Mouse (Mus musculus) heart, postnatal 36 days (tissue): ENCODE data around the gene Usp8. TPM values are rescaled to one million over a fixed set of nuclear protein-coding genes. Genes with fewer than 3 reads are reported as not detected.

ENCODE experiments used
- DNase-seq, 2 experiments: peaks; one replicate each; pipeline ENCODE4 v3.0.0; 2021 to 2022
- intact Hi-C: fragments of 180-260 bp; cut with DNase I; formaldehyde crosslinking; loops from one replicate; pipeline ENCODE4 v1.15.1; 2025
- total RNA-seq, 2 experiments: library from RNA; stranded (reverse); gene quantifications; 2 replicates each; pipeline ENCODE4 v1.2.3; 2021

The Usp8 gene
- total RNA-seq, result 10 to 100 TPM; 28.8 to 29.1 TPM

GRCm38 (mm10) chr2:126706759-126707437, at the start of gene Usp8:
Usp8 (plus strand) TSS chr2:126707328.
- intact Hi-C loops, result loop anchor here (1.0 to 5.0 kb wide), 2 partner anchors 32 to 115 kb away; no protein-coding TSS in a partner anchor
- peak; percentile 98 for DNase-seq

DNA sequence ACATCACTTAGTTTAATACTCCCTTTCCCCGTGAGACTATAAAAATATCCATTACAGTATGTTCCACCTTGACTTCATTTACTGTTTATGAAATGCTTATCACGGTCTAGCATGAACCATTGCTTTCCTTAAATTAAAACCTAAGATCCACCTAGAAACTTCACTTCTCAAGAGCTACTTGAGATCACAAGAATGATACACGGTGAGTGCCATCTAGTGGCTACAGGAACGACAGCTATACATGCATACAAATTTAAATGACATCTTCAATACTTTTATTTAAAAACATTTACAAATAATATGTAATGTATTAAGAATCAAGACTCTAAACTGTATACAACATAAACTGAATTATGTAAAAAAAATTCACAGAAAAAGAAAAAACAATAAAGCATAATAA, 43.6 kb upstream of the Usp8 start:
- DNase-seq, result no peak
- intact Hi-C loops, result no loop called here

DNA sequence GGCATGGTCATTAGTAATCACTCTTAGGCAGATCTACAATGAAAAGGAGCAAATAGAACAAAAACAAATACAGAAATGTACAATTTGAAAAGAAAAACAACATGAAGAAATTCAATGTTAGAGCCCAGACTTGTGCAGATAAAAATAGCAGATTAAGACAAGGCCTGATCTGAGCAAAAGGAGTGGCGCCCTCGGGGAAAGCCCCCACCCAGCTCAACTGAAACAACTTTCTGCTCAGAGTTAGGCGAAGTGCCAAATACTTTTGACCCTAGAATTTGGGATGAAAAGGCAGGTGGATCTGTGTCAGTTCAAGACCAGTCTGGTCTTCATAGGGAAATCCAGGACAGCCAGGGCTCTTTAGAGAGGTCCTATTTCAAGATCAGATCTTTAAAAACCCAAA, 41.1 kb upstream of the Usp8 start:
- no peak for DNase-seq
- intact Hi-C loops, result loop anchor here (2.0 kb wide), 1 partner anchor 73 kb away; no protein-coding TSS in a partner anchor

DNA sequence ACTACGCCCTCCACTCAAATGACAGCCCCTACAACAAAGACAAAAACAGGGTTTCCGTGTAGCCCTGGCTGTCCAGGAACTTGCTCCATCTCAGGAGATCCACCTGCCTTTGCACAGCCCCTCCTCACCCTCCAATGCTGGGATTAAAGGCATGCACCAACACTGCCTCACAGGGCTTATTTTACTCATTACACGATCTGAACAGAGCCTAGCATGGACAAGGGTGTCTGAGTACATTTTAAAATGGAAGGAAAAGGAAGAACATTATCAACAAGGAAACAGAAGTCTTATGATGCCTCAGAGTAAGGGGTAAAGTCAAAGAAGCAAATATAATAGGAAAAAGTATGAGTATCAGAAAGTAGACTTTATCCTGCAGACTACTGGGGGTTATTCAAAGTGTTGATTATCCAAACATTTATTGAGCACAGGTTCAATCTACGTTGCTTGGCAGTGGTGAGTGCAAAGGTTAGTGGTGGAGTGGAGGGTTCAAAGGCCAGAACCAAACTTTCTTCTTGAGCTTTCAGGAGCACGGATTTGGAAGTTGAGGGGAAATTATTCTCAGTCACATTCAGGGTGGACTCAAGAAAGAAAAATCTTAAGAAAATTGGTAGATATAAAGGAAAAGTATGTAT, 38.4 kb upstream of the Usp8 start:
- DNase-seq, result no peak
- intact Hi-C loops, result no loop called here

DNA sequence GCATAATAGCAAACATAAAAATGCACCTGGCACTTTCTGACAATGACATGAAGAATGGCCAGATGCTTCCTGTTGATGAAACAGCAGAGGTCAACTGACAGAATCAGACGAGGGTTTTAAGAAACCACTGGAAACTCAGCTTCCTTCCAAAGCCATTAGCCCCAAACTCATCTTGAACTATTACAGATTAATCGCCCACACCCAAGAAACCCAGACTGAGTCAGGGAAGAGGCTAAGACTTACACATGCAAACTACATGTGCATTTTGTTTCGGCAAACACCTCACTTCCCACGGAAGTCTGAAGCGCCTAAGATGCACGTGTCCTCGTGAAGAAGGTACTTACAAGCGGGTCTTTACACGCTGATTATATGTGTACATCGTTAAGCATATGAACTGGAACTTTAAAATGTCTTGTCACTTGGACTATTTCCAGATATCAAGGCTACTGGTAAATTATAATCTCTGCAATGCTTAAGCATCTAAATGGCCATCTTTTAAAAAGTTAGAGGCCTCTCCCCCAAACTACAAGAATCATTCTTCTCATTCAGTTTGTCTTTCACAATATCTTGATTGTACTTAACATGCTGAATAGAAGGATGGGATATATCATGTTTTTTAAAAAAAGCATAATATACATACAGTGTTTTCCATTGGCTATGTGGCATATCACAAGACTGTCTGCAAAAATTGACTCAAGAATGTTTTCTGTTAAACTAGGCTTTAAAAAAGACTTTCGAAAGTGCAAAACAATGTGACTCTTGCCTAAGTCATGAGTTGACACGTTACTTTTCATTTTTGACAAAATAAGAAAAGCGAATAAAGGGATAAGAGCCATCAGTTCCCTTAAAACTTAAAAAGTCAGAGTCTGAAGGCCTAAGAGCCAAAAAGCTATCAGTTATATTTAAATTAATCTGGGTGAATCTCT, 33.5 kb upstream of the Usp8 start:
- DNase-seq, result no peak
- intact Hi-C loops, result no loop called here

GRCm38 (mm10) chr2:126674441-126675168, 32.5 kb upstream of the Usp8 start:
- intact Hi-C loops, result loop anchor here (1.0 kb wide), 1 partner anchor 33 kb away; the partner anchor contains the start of gene Usp8

GRCm38 (mm10) chr2:126675169-126676121, 31.7 kb upstream of the Usp8 start:
- peak; percentile 86 to 95 for DNase-seq
- intact Hi-C loops, result loop anchor here (1.0 kb wide), 1 partner anchor 32 kb away; the partner anchor contains the start of gene Usp8

More at GRCm38 (mm10) chr2:126674441-126675168, 32.5 kb upstream of the Usp8 start:
- peak in 1 of 2 experiments; percentile 50 for DNase-seq

DNA sequence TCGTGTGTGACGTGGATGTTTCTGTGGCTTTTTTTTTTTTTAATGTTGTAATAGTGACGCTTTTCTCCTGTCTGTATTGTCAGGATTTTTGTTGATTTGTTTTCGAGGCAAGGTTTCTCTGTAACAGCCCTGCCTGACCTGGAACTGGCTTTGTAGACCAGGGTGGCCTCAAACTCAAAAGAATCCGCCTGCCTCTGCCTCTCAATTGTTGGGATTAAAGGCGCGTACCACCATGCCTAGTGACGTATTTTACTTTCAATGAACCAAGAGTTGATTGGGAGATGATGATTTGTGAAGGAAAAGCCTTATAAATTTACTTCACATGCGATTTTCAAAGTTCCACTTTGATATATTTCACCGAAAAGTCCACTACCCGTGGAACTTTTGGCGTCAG, 31.0 kb upstream of the Usp8 start, which contains the start of gene Gabpb1:
Gabpb1 (minus strand) TSS at position 216 of the 394 bp plus-strand sequence.
- no peak for DNase-seq
- intact Hi-C loops, result no loop called here

DNA sequence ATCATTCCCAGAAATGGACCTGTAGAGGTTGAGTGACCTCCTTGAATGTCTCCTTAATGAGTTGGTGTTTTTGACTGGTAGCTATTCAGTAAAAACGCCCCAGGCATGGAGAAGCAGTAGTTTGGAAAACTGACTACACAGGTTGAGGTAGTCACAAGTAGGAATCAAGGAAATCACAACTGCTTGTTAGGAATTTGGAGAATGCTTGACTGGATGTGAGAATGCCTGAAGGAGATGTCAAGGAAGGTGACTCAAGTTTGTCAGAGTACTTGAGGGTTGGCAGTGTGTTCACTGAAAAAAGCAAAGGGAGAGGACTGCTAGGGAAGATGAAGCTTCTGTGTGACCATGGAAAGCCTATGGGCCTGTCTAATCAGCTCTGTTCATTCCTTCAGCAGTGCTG, 29.8 kb upstream of the Usp8 start:
- intact Hi-C loops, result no loop called here
- no peak for DNase-seq

- DNase-seq, result peak; percentile 13 to 28
- intact Hi-C loops, result no loop called here
These were observed 24.8 kb upstream of the Usp8 start for GRCm38 (mm10) chr2:126682333-126682732.

DNA sequence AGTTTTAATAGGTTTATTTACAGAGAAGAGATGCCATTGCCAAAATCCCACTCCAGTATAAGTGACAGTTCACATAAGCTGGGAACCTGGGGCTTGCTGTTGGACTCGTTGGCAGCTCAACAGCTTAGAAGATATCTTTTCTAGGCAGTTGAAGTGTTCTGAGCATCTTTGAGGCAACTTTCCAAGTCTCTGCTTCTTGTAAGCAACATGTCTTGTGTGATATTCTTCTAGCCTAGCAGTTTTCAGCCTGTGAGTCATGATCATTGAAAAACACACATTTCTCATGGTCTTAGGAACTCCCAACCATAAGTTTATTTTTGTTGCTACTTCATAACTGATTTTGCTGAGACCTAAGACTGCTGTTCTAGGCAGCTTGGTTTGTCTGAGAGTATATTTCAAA, 24.2 kb upstream of the Usp8 start:
- no peak for DNase-seq
- intact Hi-C loops, result no loop called here

DNA sequence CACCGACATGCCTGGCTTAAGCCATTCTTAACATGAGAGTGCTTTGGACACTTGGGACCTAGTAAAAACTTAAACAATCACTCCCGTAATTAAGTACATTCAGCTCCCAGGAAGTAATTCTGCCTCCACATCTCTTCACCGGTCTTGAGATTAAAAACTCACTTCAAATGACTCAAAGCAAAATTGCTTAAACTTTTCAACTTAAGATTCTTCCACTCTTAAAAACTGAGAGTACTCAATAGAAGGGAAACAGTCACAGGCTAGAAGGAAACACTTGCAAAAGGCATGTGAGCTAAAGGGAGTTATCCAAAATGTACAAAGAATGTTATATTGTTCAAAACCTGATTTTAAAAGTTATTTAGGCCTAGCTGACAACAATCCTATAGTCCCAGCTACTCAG, 15.8 kb upstream of the Usp8 start:
- intact Hi-C loops, result no loop called here

GRCm38 (mm10) chr2:126695285-126695684, 11.8 kb upstream of the Usp8 start:
- intact Hi-C loops, result no loop called here
- no peak for DNase-seq

More for the DNA sequence above, 15.8 kb upstream of the Usp8 start:
- no peak for DNase-seq

- intact Hi-C loops, result loop anchor here (1.0 to 5.0 kb wide), 2 partner anchors 32 to 115 kb away; no protein-coding TSS in a partner anchor
- DNase-seq, result no peak
These were observed 281 bp downstream of the Usp8 start for GRCm38 (mm10) chr2:126707438-126707779.

GRCm38 (mm10) chr2:126708361-126708760, 1.2 kb downstream of the Usp8 start:
- DNase-seq, result no peak
- intact Hi-C loops, result loop anchor here (5.0 kb wide), 1 partner anchor 116 kb away; no protein-coding TSS in a partner anchor

- intact Hi-C loops, result no loop called here
- no peak for DNase-seq
These were observed 5.4 kb downstream of the Usp8 start for GRCm38 (mm10) chr2:126712526-126712925.

- intact Hi-C loops, result no loop called here
- no peak for DNase-seq
These were observed 5.8 kb downstream of the Usp8 start for GRCm38 (mm10) chr2:126712950-126713349.

DNA sequence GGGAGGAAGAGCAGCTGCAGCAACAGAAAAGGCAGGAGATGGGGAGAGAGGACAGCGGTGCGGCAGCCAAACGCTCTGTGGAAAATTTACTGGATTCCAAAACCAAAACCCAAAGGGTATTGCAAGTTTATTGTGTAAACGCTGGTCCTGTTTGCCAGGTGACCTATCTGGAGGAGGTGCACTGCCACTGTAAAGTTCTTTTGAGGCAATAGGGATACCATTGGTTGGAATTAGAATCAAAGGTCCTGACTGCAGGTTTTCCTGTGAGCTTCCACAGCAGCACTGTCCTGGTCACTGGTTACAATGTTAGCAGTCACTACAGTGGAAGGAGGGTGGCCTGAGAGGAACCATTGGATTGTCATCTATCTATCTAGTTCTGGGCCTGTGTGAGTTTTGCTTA, 22.1 kb downstream of the Usp8 start:
- DNase-seq, result no peak
- intact Hi-C loops, result no loop called here

- DNase-seq, result no peak
- intact Hi-C loops, result no loop called here
These were observed 23.4 kb downstream of the Usp8 start for GRCm38 (mm10) chr2:126730502-126730901.
